Mouse (Mus musculus) lung, adult 10 weeks (tissue): ENCODE data around the gene Tll1. TPM values are rescaled to one million over a fixed set of nuclear protein-coding genes. Genes with fewer than 3 reads are reported as not detected.

Experiments
- polyA plus RNA-seq: library from polyadenylated mRNA; stranded (reverse); fragments of 350-450 nt; fragmentation: Illumina TruSeq; extraction: RNeasy Lipid Tissue Mini Kit (QIAGEN cat#74804); gene quantifications from one replicate; pipeline ENCODE4 v1.2.3, GENCODE M21; 2014; ENCODE audit warnings: low read depth, low replicate concordance; ENCODE audit not compliant: insufficient read depth

Gene Tll1
- polyA plus RNA-seq: 0.84 TPM

DNA sequence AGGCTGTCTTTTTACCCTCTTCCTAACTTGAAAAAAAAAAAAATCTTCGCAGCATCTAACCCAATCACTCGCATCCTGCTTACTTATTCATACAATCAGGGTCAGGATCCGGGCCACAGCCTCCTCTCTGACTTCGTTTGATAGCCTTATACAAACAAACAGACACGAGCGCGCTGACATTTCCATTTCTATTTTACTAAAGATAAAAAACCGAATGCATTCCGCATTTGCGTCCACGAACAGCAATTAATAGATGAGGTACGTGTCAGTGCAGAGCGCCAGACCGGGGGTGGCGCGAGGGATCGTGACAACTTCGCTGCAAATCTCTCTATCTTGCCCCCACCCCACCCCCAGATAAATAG lies at the start of gene Tll1:
Gene Tll1 (minus strand): TSS at position 248 of the 362 bp plus-strand sequence.

